Mouse (Mus musculus) liver, postnatal 0 days (tissue): ENCODE data around the gene Rhebl1.

Source experiments
- CTCF ChIP-seq: sonication (generic); IDR thresholded peaks from 2 replicates; pipeline ENCODE4 v1.5.1; 2016; ENCODE audit warnings: antibody characterized with exemption, low read depth
- EP300 ChIP-seq: IDR thresholded peaks from 2 replicates; pipeline ENCODE4 v1.6.1; 2016; ENCODE audit warnings: antibody characterized with exemption, low read depth, mild to moderate bottlenecking

DNA sequence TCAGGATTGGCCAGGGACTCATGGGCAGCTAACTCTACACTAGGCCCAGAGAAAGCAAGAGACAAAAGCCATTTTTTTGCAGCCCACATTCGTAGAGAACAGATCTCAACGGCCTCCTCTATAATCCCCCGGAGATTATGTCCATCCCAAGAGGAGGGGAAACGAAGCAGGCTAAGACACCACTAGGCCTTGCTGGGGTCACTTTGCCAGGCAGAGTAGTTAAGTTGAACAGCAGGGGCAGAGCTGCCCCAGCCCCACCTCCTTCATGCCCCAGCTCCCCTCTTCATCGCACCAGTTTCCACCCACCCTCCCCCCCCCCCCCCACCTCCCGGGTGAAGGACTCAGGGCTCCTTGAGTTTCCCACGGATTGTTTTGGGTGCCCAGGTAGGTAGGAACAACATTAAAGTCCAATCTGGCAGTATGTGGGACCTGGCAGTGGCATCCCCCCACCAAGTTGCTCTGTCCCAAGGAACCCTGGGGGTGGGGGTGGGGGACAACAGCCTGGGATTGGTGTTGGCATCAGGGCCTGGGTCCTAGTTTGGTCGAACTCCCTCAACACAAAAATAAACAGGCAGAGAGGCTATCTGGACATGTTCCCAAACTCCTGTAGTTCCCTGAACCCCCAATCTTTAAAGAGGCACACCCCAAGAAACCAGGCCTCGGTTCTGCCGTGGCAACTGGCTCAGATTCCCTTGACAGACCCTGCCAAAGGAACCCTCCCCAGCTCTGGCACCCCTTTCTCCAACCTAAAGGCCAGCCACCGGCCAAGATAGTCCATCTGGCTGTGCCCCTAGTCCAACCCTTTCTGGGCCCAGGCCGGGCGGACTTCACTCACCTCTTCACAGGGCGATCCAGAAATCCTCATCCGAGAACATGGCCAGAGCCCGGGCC lies 23.9 kb downstream of the Rhebl1 start:
- no peak for TF ChIP-seq CTCF
- no peak for TF ChIP-seq EP300
